Mouse (Mus musculus) midbrain, embryonic 10.5 days (tissue): ENCODE results near the gene Cep112. TPM values are rescaled to one million over a fixed set of nuclear protein-coding genes. Genes with fewer than 3 reads are reported as not detected.

Experiments
- DNase-seq: peaks from one replicate; pipeline ENCODE4 v3.0.0-alpha.2; 2017; ENCODE audit warnings: low spot score
- H3K27ac ChIP-seq: fragments of 300-500 bp; sonication (generic); replicated peaks from 2 replicates; pipeline ENCODE4 v1.5.1; 2016; ENCODE audit warnings: mild to moderate bottlenecking
- H3K27me3 ChIP-seq: fragments of 300-500 bp; sonication (generic); 2 replicates; pipeline ENCODE4 v1.6.1; 2016; ENCODE audit warnings: low read depth, mild to moderate bottlenecking; ENCODE audit not compliant: poor library complexity, severe bottlenecking
- H3K36me3 ChIP-seq: fragments of 300-500 bp; sonication (generic); 2 replicates; pipeline ENCODE4 v1.6.1; 2016; ENCODE audit warnings: mild to moderate bottlenecking, moderate library complexity
- H3K4me1 ChIP-seq: fragments of 300-500 bp; sonication (generic); 2 replicates; pipeline ENCODE4 v1.6.1; 2016
- H3K4me3 ChIP-seq: fragments of 300-500 bp; sonication (generic); 2 replicates; pipeline ENCODE4 v1.5.1; 2016; ENCODE audit warnings: mild to moderate bottlenecking, moderate library complexity
- H3K9me3 ChIP-seq: fragments of 300-500 bp; sonication (generic); replicated peaks from 2 replicates; pipeline ENCODE4 v1.6.1; 2016; ENCODE audit warnings: mild to moderate bottlenecking
- WGBS: fragments of 180-500 bp; shearing (Covaris S2); methylation state at CpG from one replicate; pipeline ENCODE4 v1.1.7; 2016; 5-methylcytosine and 5-hydroxymethylcytosine counted together
- polyA plus RNA-seq: library from polyadenylated mRNA; unstranded; fragments of >200 nt; fragmentation: Nextera tagmentation; extraction: Ambion mirVana; gene quantifications from 2 replicates; pipeline ENCODE4 v1.2.1, GENCODE M21; 2016

Gene Cep112
- polyA plus RNA-seq, 1 experiment from 2014 or later = 13.3 TPM

- Histone ChIP-seq H3K4me3 (no peak overlapping the region), H3K9me3 (no peaks in the 10 kb centered on the region), H3K27me3 (no peaks in the 10 kb centered on the region), H3K36me3 (no peaks in the 10 kb centered on the region), H3K4me1 (peaks cover 13% of the 10 kb centered on the region), H3K27ac (no peak overlapping the region; the same call in 1 of the 2 replicates)
- DNase-seq = no peak
- WGBS = 85% methylated on average over 15 of the region's 15 CpGs
Measured at GRCm38 (mm10) chr11:108780271-108781250, 355.6 kb downstream of the Cep112 start.

GRCm38 (mm10) chr11:108798398-108798797 lies 373.4 kb downstream of the Cep112 start:
- 80% methylated on average over 5 of the region's 5 CpGs for WGBS
- Histone ChIP-seq H3K36me3 (no peaks in the 10 kb centered on the region), H3K27me3 (no peaks in the 10 kb centered on the region), H3K9me3 (no peaks in the 10 kb centered on the region), H3K27ac (no peak overlapping the region), H3K4me3 (no peak overlapping the region), H3K4me1 (peaks cover 29% of the 10 kb centered on the region)
- no peak for DNase-seq

GRCm38 (mm10) chr11:108799695-108800094 lies 374.7 kb downstream of the Cep112 start:
- no peak for DNase-seq
- Histone ChIP-seq H3K9me3 (no peaks in the 10 kb centered on the region), H3K4me3 (no peak overlapping the region), H3K4me1 (peaks cover 39% of the 10 kb centered on the region), H3K36me3 (no peaks in the 10 kb centered on the region), H3K27ac (no peak overlapping the region), H3K27me3 (no peaks in the 10 kb centered on the region)
- WGBS = 85% methylated on average over 3 of the region's 3 CpGs

- H3K4me1 ChIP-seq = peaks cover 32% of the 10 kb centered on the region
- DNase-seq = no peak
- H3K9me3 ChIP-seq = no peaks in the 10 kb centered on the region
- H3K27me3 ChIP-seq = no peaks in the 10 kb centered on the region
- 64% methylated on average over 3 of the region's 3 CpGs for WGBS
- peak overlapping the region; percentile 66 for H3K27ac ChIP-seq
- no peaks in the 10 kb centered on the region for H3K36me3 ChIP-seq
- H3K4me3 ChIP-seq = no peak overlapping the region
Measured at GRCm38 (mm10) chr11:108804030-108804429, 379.0 kb downstream of the Cep112 start.

DNA sequence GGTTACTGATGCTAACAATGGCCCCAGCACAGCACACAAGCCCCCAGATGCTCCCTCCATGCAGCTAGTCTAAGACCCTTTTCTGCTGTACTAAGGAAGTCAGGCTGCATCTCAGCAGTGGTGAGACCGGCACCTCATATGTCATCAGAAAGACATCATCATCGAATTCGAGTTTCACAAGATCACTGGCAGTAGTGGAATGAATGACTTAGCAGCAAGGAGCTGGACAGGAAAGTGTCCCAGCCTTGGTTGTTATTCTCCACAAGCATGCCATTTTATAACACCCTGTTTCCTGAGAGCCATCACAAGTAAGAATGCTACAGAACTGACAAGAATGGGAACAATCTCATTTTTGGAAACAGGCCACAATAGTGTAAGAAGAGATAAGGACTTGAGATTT lies 381.0 kb downstream of the Cep112 start:
- no peak for DNase-seq
- Histone ChIP-seq H3K27ac (0 out of 2 replicates have a peak overlapping the region, but pooled peaks have one; percentile 43), H3K4me3 (no peak overlapping the region), H3K36me3 (no peaks in the 10 kb centered on the region), H3K4me1 (peaks cover 29% of the 10 kb centered on the region), H3K27me3 (no peaks in the 10 kb centered on the region), H3K9me3 (no peaks in the 10 kb centered on the region)
- 90% methylated on average over 3 of the region's 3 CpGs for WGBS

- no peak overlapping the region for H3K27ac ChIP-seq
- peaks cover 8% of the 10 kb centered on the region for H3K4me1 ChIP-seq
- no peak overlapping the region for H3K4me3 ChIP-seq
- H3K9me3 ChIP-seq = no peaks in the 10 kb centered on the region
- WGBS = 89% methylated on average over 3 of the region's 3 CpGs
- no peak for DNase-seq
- H3K27me3 ChIP-seq = no peaks in the 10 kb centered on the region
- H3K36me3 ChIP-seq = no peaks in the 10 kb centered on the region
Measured at GRCm38 (mm10) chr11:108809626-108810025, 384.6 kb downstream of the Cep112 start.

GRCm38 (mm10) chr11:108821771-108822170 lies 396.8 kb downstream of the Cep112 start:
- H3K27ac ChIP-seq = no peak overlapping the region
- H3K9me3 ChIP-seq = peaks cover 7% of the 10 kb centered on the region
- no peak for DNase-seq
- H3K27me3 ChIP-seq = no peaks in the 10 kb centered on the region
- 79% methylated on average over 4 of the region's 4 CpGs for WGBS
- no peak overlapping the region for H3K4me3 ChIP-seq
- H3K36me3 ChIP-seq = peaks cover 11% of the 10 kb centered on the region
- H3K4me1 ChIP-seq = peaks cover 11% of the 10 kb centered on the region

GRCm38 (mm10) chr11:108822257-108822656 lies 397.3 kb downstream of the Cep112 start:
- H3K27me3 ChIP-seq = no peaks in the 10 kb centered on the region
- H3K36me3 ChIP-seq = peaks cover 11% of the 10 kb centered on the region
- peak overlapping the region; percentile 56; the same call in 1 of the 2 replicates for H3K27ac ChIP-seq
- H3K4me3 ChIP-seq = no peak overlapping the region
- DNase-seq = no peak
- WGBS = 79% methylated on average over 7 of the region's 7 CpGs
- H3K9me3 ChIP-seq = peaks cover 7% of the 10 kb centered on the region
- H3K4me1 ChIP-seq = peaks cover 11% of the 10 kb centered on the region

DNA sequence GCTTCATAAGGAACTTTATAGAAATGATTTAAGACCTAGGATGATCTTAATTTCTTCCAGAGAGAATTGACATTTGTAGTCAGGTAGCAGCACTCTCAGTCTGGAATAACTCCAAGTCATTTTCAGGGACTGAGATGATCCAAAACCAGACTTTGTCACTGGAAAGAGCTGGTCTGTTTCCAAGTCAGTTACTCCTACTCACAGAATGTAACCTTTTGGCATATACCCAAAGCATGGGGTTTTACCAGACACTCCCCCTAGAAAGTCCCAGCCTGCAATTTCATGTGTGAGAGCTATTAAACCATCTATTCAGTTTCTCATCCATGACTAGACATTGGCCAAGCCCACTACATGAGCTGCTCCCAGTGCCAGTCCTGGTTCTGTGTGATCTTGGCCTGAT lies 402.3 kb downstream of the Cep112 start:
- Histone ChIP-seq H3K27me3 (no peaks in the 10 kb centered on the region), H3K27ac (no peak overlapping the region), H3K36me3 (peaks cover 11% of the 10 kb centered on the region), H3K4me1 (peaks cover 4% of the 10 kb centered on the region), H3K9me3 (peaks cover 7% of the 10 kb centered on the region), H3K4me3 (no peak overlapping the region)
- no peak for DNase-seq

- no peak overlapping the region for H3K27ac ChIP-seq
- H3K36me3 ChIP-seq = peaks cover 11% of the 10 kb centered on the region
- no peak overlapping the region for H3K4me3 ChIP-seq
- DNase-seq = no peak
- H3K27me3 ChIP-seq = no peaks in the 10 kb centered on the region
- 86% methylated on average over 4 of the region's 4 CpGs for WGBS
- no peaks in the 10 kb centered on the region for H3K4me1 ChIP-seq
- H3K9me3 ChIP-seq = peaks cover 7% of the 10 kb centered on the region
Measured at GRCm38 (mm10) chr11:108828374-108829025, 403.5 kb downstream of the Cep112 start.

DNA sequence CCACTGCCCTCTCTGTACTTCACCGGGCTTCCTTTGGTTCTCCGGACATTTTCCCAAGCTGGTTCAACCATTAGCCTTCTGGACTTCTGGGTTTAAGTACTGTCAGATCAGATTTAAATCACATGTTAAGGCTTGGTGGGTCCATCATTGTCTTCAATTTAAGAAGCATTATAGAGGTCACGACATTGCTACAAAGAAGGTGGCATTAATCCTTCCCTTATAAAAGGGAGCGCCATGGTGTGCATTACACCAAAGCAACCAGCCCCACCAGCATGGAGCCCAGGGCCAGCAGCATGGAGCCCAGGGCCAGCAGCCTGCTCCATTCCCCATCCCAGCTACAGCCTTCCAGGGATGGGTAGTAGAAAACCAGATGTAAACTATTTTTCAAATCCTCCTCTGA lies 411.7 kb downstream of the Cep112 start:
- WGBS = 34% methylated on average over 4 of the region's 4 CpGs

DNA sequence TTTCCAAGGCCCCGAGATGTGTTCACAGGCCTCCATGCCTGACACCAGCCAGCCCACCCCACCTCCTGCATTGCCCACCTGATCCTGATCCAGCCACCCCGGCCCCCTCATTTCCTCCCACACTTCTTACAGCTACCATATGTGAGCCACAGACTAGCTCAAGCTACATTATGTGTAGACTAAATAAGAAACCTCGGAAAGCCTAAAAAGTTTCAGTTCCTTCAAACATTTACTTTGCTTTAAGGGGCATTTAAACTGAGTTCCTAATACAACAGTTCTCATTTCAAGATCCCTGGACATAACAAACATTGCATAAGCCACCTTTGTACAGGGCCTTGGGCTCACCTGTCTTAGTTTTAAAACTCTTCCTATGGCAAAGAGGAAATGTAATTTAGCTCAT lies 415.2 kb downstream of the Cep112 start:
- H3K27me3 ChIP-seq = peaks cover 16% of the 10 kb centered on the region; the same call in 1 of the 2 replicates
- peaks cover 35% of the 10 kb centered on the region for H3K4me1 ChIP-seq
- WGBS = 83% methylated on average over 3 of the region's 3 CpGs
- H3K27ac ChIP-seq = no peak overlapping the region
- H3K4me3 ChIP-seq = no peak overlapping the region
- H3K36me3 ChIP-seq = no peaks in the 10 kb centered on the region
- DNase-seq = no peak
- H3K9me3 ChIP-seq = no peaks in the 10 kb centered on the region

More for the DNA sequence above, 411.7 kb downstream of the Cep112 start:
- peak overlapping the region; percentile 73 for H3K27ac ChIP-seq
- no peaks in the 10 kb centered on the region for H3K9me3 ChIP-seq
- no peak overlapping the region for H3K4me3 ChIP-seq
- peaks cover 42% of the 10 kb centered on the region for H3K4me1 ChIP-seq
- H3K27me3 ChIP-seq = peaks cover 16% of the 10 kb centered on the region; the same call in 1 of the 2 replicates
- no peaks in the 10 kb centered on the region for H3K36me3 ChIP-seq
- peak; percentile 63 for DNase-seq

DNA sequence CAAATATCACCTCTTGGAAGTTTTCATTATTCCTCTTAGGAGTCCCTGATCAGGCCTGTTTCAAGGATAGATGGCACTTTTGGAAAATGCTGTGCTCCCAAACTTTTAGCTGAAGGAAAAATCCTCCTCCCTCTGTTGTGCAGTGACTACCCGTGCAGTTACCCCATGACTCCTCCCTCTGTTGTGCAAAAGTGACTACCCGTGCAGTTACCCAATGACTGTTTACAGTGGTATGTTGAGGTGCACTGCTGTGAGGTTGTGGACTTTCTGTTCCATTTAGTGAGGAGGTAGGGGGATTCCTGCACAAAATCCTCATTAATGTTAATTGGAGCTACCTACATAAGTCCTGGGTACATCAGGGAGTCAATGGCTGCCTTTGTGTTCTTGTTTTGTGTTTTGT lies 417.8 kb downstream of the Cep112 start:
- no peak for DNase-seq
- Histone ChIP-seq H3K9me3 (no peaks in the 10 kb centered on the region), H3K27me3 (peaks cover 16% of the 10 kb centered on the region; the same call in 1 of the 2 replicates), H3K4me3 (no peak overlapping the region), H3K36me3 (no peaks in the 10 kb centered on the region), H3K27ac (no peak overlapping the region), H3K4me1 (peaks cover 21% of the 10 kb centered on the region)
- WGBS = 64% methylated on average over 2 of the region's 2 CpGs
